Mouse (Mus musculus): ENCODE data around the gene Zscan12. TPM values are rescaled to one million over a fixed set of nuclear protein-coding genes. Genes with fewer than 3 reads are reported as not detected.

Zscan12 gene
- total RNA-seq (2023): 0.75 to 1.9 TPM (median 1.4 TPM) in 4 replicates

DNA sequence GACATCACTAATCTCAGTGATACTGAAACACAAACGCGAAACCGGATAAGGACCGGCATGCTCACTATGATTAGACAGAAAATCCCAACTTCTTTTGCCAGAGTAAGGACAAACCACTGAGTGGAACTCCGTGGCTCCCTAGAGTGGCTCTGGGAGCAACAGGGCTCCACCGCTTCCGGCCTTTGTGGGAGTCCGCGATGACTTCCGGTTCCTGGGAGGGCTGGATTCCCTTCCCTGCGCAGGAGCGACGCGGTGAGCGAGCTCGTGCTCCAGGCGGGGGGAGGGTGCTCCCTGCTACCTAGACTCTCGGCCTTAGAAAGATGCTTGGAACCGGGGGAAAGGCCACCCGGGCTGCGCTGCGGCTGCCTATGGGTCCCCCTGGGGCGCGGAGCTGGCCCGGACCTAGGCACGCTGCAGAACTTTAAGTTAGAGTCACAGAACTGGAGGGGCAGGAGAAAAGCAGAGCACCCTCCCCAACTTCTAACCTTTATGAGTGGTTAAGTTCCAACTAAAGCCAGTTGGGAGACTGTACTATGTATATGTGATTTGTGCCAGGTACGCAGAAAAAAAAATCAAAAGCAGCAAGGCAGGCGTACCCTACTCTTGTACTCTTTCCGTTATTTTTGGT is at the start of gene Zscan12:
Gene Zscan12 (plus strand): TSS at position 200 of the 628 bp plus-strand sequence.

GRCm38 (mm10) chr13:21346610-21347009 is 16.0 kb upstream of the Zscan12 start, which contains the start of gene Olfr1367:
Olfr1367 (plus strand) TSS chr13:21346910.

GRCm38 (mm10) chr13:21402287-21402846 is 39.7 kb downstream of the Zscan12 start, which contains the start of gene Zkscan3:
Zkscan3 (minus strand) TSS chr13:21402755.

Other genes starting within 250 kb of the Zscan12 start
- not detected in 4 replicates for gene Olfr263, start 233.2 kb upstream of the Zscan12 start, total RNA-seq (2023)
- not detected in 4 replicates for gene Olfr1368, start 217.0 kb upstream of the Zscan12 start, total RNA-seq (2023)
- gene Trim27, start 183.4 kb upstream of the Zscan12 start, total RNA-seq (2023): 82.2 to 84.7 TPM (median 82.9 TPM) in 4 replicates
- gene Gpx5, start 70.1 kb upstream of the Zscan12 start, total RNA-seq (2023): not detected in 4 replicates
- gene Gpx6, start 50.7 kb upstream of the Zscan12 start, total RNA-seq (2023): not detected in 4 replicates
- gene Olfr1367, start 15.9 kb upstream of the Zscan12 start, total RNA-seq (2023): not detected in 4 replicates
- 49.3 to 57.9 TPM (median 53.2 TPM) in 4 replicates for gene Zkscan3, start 39.9 kb downstream of the Zscan12 start, total RNA-seq (2023)
- gene Pgbd1, start 78.2 kb downstream of the Zscan12 start, total RNA-seq (2023): 0.36 to 0.76 TPM (median 0.46 TPM) in 3 of 4 replicates, not detected in the other
- gene Zscan26, start 90.9 kb downstream of the Zscan12 start, total RNA-seq (2023): 36.6 to 38.1 TPM (median 37.6 TPM) in 4 replicates
- gene Nkapl, start 105.7 kb downstream of the Zscan12 start, total RNA-seq (2023): not detected in 4 replicates
- gene Zkscan4, start 116.1 kb downstream of the Zscan12 start, total RNA-seq (2023): not detected in 4 replicates
- not detected in 4 replicates for gene Gm10065, start 116.6 kb downstream of the Zscan12 start, total RNA-seq (2023)
- gene AK157302, start 132.4 kb downstream of the Zscan12 start, total RNA-seq (2023): 6.7 to 8.4 TPM (median 7.2 TPM) in 4 replicates
- 10.4 to 24.0 TPM (median 18.4 TPM) in 4 replicates for gene Gm11273, start 138.6 kb downstream of the Zscan12 start, total RNA-seq (2023)
- gene Zkscan8, start 168.3 kb downstream of the Zscan12 start, total RNA-seq (2023): 7.7 to 11.4 TPM (median 10.3 TPM) in 4 replicates
- gene Olfr1366, start 180.0 kb downstream of the Zscan12 start, total RNA-seq (2023): not detected in 4 replicates
- not detected in 4 replicates for gene Olfr1535, start 197.1 kb downstream of the Zscan12 start, total RNA-seq (2023)
- not detected in 4 replicates for gene Olfr1364, start 218.9 kb downstream of the Zscan12 start, total RNA-seq (2023)